Mouse (Mus musculus) cerebellum, postnatal 25 days (tissue): ENCODE results near the gene Mrpl52.

Experiments
- DNase-seq, 2 experiments: peaks; one replicate each; pipeline ENCODE4 v3.0.0; 2021; ENCODE audit warnings: mixed read lengths in 2 of 2

Gene Mrpl52

GRCm38 (mm10) chr14:54433941-54434531, 7.3 kb downstream of the Mrpl52 start:
- DNase-seq = no peak

- no peak for DNase-seq
Measured at GRCm38 (mm10) chr14:54435194-54435918, 8.6 kb downstream of the Mrpl52 start.

GRCm38 (mm10) chr14:54439155-54439554, 12.4 kb downstream of the Mrpl52 start:
- no peak for DNase-seq

- DNase-seq = no peak
Measured at GRCm38 (mm10) chr14:54439610-54440009, 12.9 kb downstream of the Mrpl52 start.

GRCm38 (mm10) chr14:54440538-54440937, 13.8 kb downstream of the Mrpl52 start:
- no peak for DNase-seq

GRCm38 (mm10) chr14:54441365-54441764, 14.7 kb downstream of the Mrpl52 start:
- DNase-seq = no peak

GRCm38 (mm10) chr14:54442548-54442947, 15.8 kb downstream of the Mrpl52 start:
- DNase-seq = no peak

- no peak for DNase-seq
Measured at GRCm38 (mm10) chr14:54443196-54443595, 16.5 kb downstream of the Mrpl52 start.

GRCm38 (mm10) chr14:54443712-54444618, 17.3 kb downstream of the Mrpl52 start:
- peak in 1 of 2 experiments; percentile 21 for DNase-seq

GRCm38 (mm10) chr14:54445476-54445875, 18.8 kb downstream of the Mrpl52 start:
- no peak for DNase-seq

GRCm38 (mm10) chr14:54453566-54453965, 26.9 kb downstream of the Mrpl52 start:
- no peak for DNase-seq

GRCm38 (mm10) chr14:54454669-54455528, 28.2 kb downstream of the Mrpl52 start:
- no peak for DNase-seq

GRCm38 (mm10) chr14:54457907-54458569, 31.3 kb downstream of the Mrpl52 start:
- no peak for DNase-seq

GRCm38 (mm10) chr14:54462146-54462545, 35.4 kb downstream of the Mrpl52 start:
- DNase-seq = no peak

GRCm38 (mm10) chr14:54463108-54463958, 36.6 kb downstream of the Mrpl52 start:
- DNase-seq = no peak

GRCm38 (mm10) chr14:54463959-54464292, 37.2 kb downstream of the Mrpl52 start, which contains the start of gene Lrp10:
Gene Lrp10 (plus strand): TSS chr14:54464137.
- peak; percentile 91 to 95 for DNase-seq

- peak; percentile 69 to 76 for DNase-seq
Measured at GRCm38 (mm10) chr14:54464293-54465005, 37.7 kb downstream of the Mrpl52 start.

- no peak for DNase-seq
Measured at GRCm38 (mm10) chr14:54471467-54471866, 44.8 kb downstream of the Mrpl52 start.

GRCm38 (mm10) chr14:54472671-54473070, 46.0 kb downstream of the Mrpl52 start:
- peak; percentile 66 to 75 for DNase-seq

GRCm38 (mm10) chr14:54474744-54475143, 48.0 kb downstream of the Mrpl52 start:
- DNase-seq = no peak
